Mouse (Mus musculus): ENCODE results near the gene Cep350. TPM values are rescaled to one million over a fixed set of nuclear protein-coding genes. Genes with fewer than 3 reads are reported as not detected.

The Cep350 gene
- 1.6 and 2.0 TPM in 2 replicates for polyA plus RNA-seq (2021; fragmentation: Nextera tagmentation)
- long read RNA-seq, experiment 1, partial matches to known transcripts, result 1 of 5 reads
- long read RNA-seq, experiment 1, other reads (novel, unspliced or antisense), result 4 of 5 reads
- long read RNA-seq, experiment 2, partial matches to known transcripts, result 6 of 11 reads
- long read RNA-seq, experiment 2, other reads (novel, unspliced or antisense), result 5 of 11 reads

GRCm38 (mm10) chr1:155973068-155973718 is at the start of gene Cep350:
Gene Cep350 (minus strand): TSS chr1:155973255.

DNA sequence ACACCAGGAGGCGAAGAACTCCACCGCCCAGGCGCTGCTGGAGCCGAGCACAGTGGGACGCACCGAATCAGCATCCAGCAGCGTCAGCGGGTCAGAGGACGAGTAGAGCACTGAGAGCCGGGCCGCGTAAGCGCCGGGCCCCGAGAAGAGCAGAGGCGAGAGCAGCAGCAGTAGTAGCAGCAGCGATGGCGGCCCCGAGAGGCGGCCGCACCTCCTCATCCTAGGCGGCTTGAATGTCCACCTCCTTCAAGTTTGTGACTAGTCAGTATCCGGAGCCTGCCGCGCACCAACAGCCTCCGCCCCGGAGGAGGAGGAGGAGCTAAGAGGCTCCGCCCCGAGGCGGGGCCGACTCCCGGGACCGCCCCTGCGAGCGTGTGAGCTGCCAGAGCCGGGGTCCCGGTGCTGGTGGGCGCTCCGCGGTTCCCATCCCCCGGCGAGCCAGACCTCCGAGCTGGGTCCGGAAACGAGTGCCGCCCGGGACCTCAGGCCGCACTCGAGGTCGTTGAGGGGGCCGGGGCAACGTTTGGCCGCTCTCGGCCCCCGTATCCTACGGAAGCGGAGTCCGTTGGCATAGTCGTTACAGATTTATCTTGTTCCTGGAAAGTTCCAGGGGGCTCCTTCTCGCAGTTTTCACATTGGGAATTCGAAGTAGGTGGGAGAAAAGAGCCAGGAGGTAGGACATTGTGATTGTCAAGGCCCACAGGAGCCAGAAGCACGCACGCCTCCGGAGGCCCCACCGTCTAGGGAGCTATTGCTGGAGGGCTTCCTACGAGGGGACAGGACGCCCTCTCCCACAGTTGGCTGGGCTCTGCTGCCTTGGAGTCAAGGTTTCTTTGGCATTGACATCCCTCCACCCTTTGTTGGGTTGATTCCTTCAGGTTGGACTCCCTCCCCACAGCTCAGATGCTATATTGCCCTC is 160.2 kb downstream of the Cep350 start, which contains the start of gene Qsox1:
Gene Qsox1, minus strand, starts transcription at position 309 of the 919 bp plus-strand sequence.

Other genes starting within 250 kb of the Cep350 start
- gene Lhx4, start 221.6 kb downstream of the Cep350 start, polyA plus RNA-seq (2021; fragmentation: Nextera tagmentation), result not detected in 2 replicates
- 9.2 and 11.8 TPM in 2 replicates for gene Qsox1, start 160.4 kb downstream of the Cep350 start, polyA plus RNA-seq (2021; fragmentation: Nextera tagmentation)
- 28.0 and 28.1 TPM in 2 replicates for gene Tor1aip2, start 62.1 kb upstream of the Cep350 start, polyA plus RNA-seq (2021; fragmentation: Nextera tagmentation)
- gene Tor1aip1, start 63.2 kb upstream of the Cep350 start, polyA plus RNA-seq (2021; fragmentation: Nextera tagmentation), result 18.9 and 21.7 TPM in 2 replicates
- gene Fam163a, start 231.8 kb upstream of the Cep350 start, polyA plus RNA-seq (2021; fragmentation: Nextera tagmentation), result 8.9 and 10.4 TPM in 2 replicates